27 mouse cellular contexts compared by ENCODE assay signal in genomic region chr12:73197363-73197762, GRCm38 (mm10).
DNase-seq lines count a peak whose midpoint lies in the region; ATAC-seq and TF ChIP-seq lines count a peak whose summit lies in the region.
"Had no signal": no experiment of that assay in that cellular context is flagged by ENCODE, and none has a peak within 500 bp of the region (broad histone marks: within the 10 kb centered on the region; RNA-seq: fewer than 3 reads in every experiment).

No protein-coding gene starts in this region.

- TF ChIP-seq CTCF in G1E (IDR thresholded peaks at IDR 0.05; ENCODE audit: low read depth, low read length) = no peak
- TF ChIP-seq CTCF in liver, embryonic 14.5 days (IDR thresholded peaks at IDR 0.05; ENCODE audit: low read depth) = no peak

- TF ChIP-seq EP300 in liver, embryonic 14.5 days (IDR thresholded peaks at IDR 0.05; ENCODE audit: low read depth) = peak; percentile 20; the same call in 1 of the 2 replicates

- H3K27ac ChIP-seq in liver, embryonic 14.5 days = no peak overlapping the region
- H3K27ac ChIP-seq: gastrocnemius, adult 2 months; hindbrain, embryonic 12.5 days; kidney, postnatal 0 days; lung, embryonic 15.5 days; midbrain, embryonic 13.5 days had no signal

- H3K36me3 ChIP-seq in G1E (replicated peaks) = peaks cover 21% of the 10 kb centered on the region
- no peaks in the 10 kb centered on the region for H3K36me3 ChIP-seq in liver, embryonic 14.5 days (replicated peaks; ENCODE audit: control insufficient read depth, insufficient read depth, low read depth)
- H3K36me3 ChIP-seq in myocyte (ENCODE audit: control insufficient read depth, insufficient read depth) = peaks cover 3% of the 10 kb centered on the region
- H3K36me3 ChIP-seq: hindbrain, embryonic 12.5 days; lung, embryonic 15.5 days; midbrain, embryonic 13.5 days had no signal

- peaks cover 49% of the 10 kb centered on the region for H3K4me1 ChIP-seq in G1E (ENCODE audit: insufficient read depth, low read depth, low read length)
- H3K4me1 ChIP-seq in liver, embryonic 14.5 days (replicated peaks; ENCODE audit: control insufficient read depth in 2 of 2, insufficient read depth in 2 of 2, low read length in 1 of 2) = peaks cover 0 to 11% of the 10 kb centered on the region in 2 experiments; a peak in 2 of 4 replicates
- H3K4me1 ChIP-seq: hindbrain, embryonic 12.5 days; midbrain, embryonic 13.5 days had no signal

- no peak overlapping the region; the same call in 1 of the 2 replicates for H3K4me3 ChIP-seq in G1E (ENCODE audit: low read depth, low read length)
- no peak overlapping the region for H3K4me3 ChIP-seq in liver, embryonic 14.5 days (ENCODE audit: insufficient read depth in 1 of 2, low read depth in 2 of 2, low read length in 2 of 2)
- H3K4me3 ChIP-seq in myocyte = no peak overlapping the region
- H3K4me3 ChIP-seq: erythroblast, embryonic 14.5 days; gastrocnemius, adult 2 months; hindbrain, embryonic 12.5 days; lung, embryonic 15.5 days; megakaryocyte, embryonic 14.5 days; midbrain, embryonic 13.5 days had no signal

- H3K27me3 ChIP-seq in G1E (ENCODE audit: insufficient read depth, low read length) = no peaks in the 10 kb centered on the region
- no peaks in the 10 kb centered on the region for H3K27me3 ChIP-seq in liver, embryonic 14.5 days (ENCODE audit: control insufficient read depth, insufficient read depth, low read length)
- H3K27me3 ChIP-seq in myocyte (ENCODE audit: control insufficient read depth, insufficient read depth, insufficient read length) = no peaks in the 10 kb centered on the region
- H3K27me3 ChIP-seq: hindbrain, embryonic 12.5 days; lung, embryonic 15.5 days; megakaryocyte, embryonic 14.5 days; midbrain, embryonic 13.5 days; Patski had no signal

- ATAC-seq in G1E (ENCODE audit: extremely low read depth, insufficient number of reproducible peaks, low FRiP score, poor library complexity, severe bottlenecking) = peak; percentile 35; the same call in 1 of the 2 replicates
- peak; percentile 69 for ATAC-seq in common myeloid progenitor, adult 5-6 weeks (replicated peaks; ENCODE audit: low read depth, poor library complexity, severe bottlenecking)
- ATAC-seq in liver, embryonic 14.5 days (ENCODE audit: insufficient read depth) = peak; percentile 72; the same call in 1 of the 2 replicates
- ATAC-seq: forebrain, embryonic 16.5 days; intestine, embryonic 16.5 days; midbrain, embryonic 13.5 days; Patski had no signal

- no peak overlapping the region for H3K4me2 ChIP-seq in liver, embryonic 14.5 days (ENCODE audit: low read depth)
- no peak overlapping the region for H3K4me2 ChIP-seq in myocyte (ENCODE audit: low read depth)
- H3K4me2 ChIP-seq: hindbrain, embryonic 12.5 days; lung, embryonic 15.5 days; midbrain, embryonic 13.5 days had no signal

- no peak for TF ChIP-seq POLR2A in myocyte (IDR thresholded peaks at IDR 0.05; ENCODE audit: insufficient read length, low read depth)

- 11% methylated on average over 6 of the region's 6 CpGs for WGBS in liver, embryonic 14.5 days (ENCODE audit: insufficient replicate concordance)

- peaks cover 5% of the 10 kb centered on the region for H3K79me2 ChIP-seq in myocyte (ENCODE audit: control insufficient read depth, insufficient read depth)

- no peak for DNase-seq in G1E (ENCODE audit: low spot score)
- no peak for DNase-seq in liver, embryonic 14.5 days (ENCODE audit: low read depth in 3 of 3, low spot score in 3 of 3)
- no peak for DNase-seq in adipocyte (ENCODE audit: low spot score)
- no peak for DNase-seq in embryo, embryonic 9.5 days (ENCODE audit: extremely low spot score)
- DNase-seq in thymus, postnatal 0 days (ENCODE audit: low spot score) = no peak
- DNase-seq: adrenal gland, postnatal 14 days; B cell, adult 2 months; cerebellum, adult 11-12 months; cerebellum, adult 9-11 months; gastrocnemius, adult 2 months; heart, postnatal 14 days; kidney, adult 8-10 months; kidney, postnatal 4 days; lung, postnatal 36 days; right cerebral cortex, postnatal 25 days; thymus, postnatal 4 days had no signal

- no peaks in the 10 kb centered on the region for H3K9me3 ChIP-seq in G1E (replicated peaks)
- H3K9me3 ChIP-seq in liver, embryonic 14.5 days (ENCODE audit: control insufficient read depth, low read length) = no peaks in the 10 kb centered on the region
- H3K9me3 ChIP-seq: hindbrain, embryonic 12.5 days; lung, embryonic 15.5 days; megakaryocyte, embryonic 14.5 days; midbrain, embryonic 13.5 days had no signal

- H3K9ac ChIP-seq in liver, embryonic 14.5 days (replicated peaks) = no peak overlapping the region
- H3K9ac ChIP-seq: hindbrain, embryonic 12.5 days; lung, embryonic 15.5 days; midbrain, embryonic 13.5 days had no signal

- no peak overlapping the region for H3ac ChIP-seq in myocyte (ENCODE audit: control insufficient read depth, insufficient read length)

TF ChIP-seq in myocyte, 11 proteins besides CTCF, POLR2A, EP300 and RAD21:
- peak in 2 of 3 experiments; percentile 55 to 58 for TF ChIP-seq MYOD1 (IDR thresholded peaks at IDR 0.05; ENCODE audit: control insufficient read depth in 1 of 3, insufficient read length in 2 of 3, low read depth in 2 of 3)
- TF ChIP-seq MYOG (IDR thresholded peaks at IDR 0.05; ENCODE audit: control insufficient read depth in 1 of 3, insufficient read depth in 1 of 3, insufficient read length in 2 of 3, low read depth in 2 of 3) = peak in 2 of 3 experiments; percentile 68 to 74
- no peak for TF ChIP-seq REST (IDR thresholded peaks at IDR 0.05; ENCODE audit: insufficient read depth, insufficient read length)
- TF ChIP-seq SRF (IDR thresholded peaks at IDR 0.05; ENCODE audit: control insufficient read depth, insufficient read length, low read depth) = no peak
- TF ChIP-seq TCF12 (IDR thresholded peaks at IDR 0.05; ENCODE audit: insufficient read depth, poor library complexity, severe bottlenecking) = no peak
- TF ChIP-seq MAX (IDR thresholded peaks at IDR 0.05; ENCODE audit: low read depth) = no peak
